Mouse (Mus musculus): ENCODE results near the gene Smoc2.

GRCm38 (mm10) chr17:14262217-14262616, 17.1 kb upstream of the Smoc2 start:
- no peak for TF ChIP-seq ZKSCAN1 (IDR thresholded peaks at IDR 0.05; ENCODE audit: borderline replicate concordance, low read depth, low read length)
- no peak for TF ChIP-seq POLR2A (IDR thresholded peaks at IDR 0.05; ENCODE audit: low read depth, low read length)
- no peak for TF ChIP-seq CTCF (conservative IDR thresholded peaks at IDR 0.05 in 1 of 2, IDR thresholded peaks at IDR 0.05 in 1 of 2; ENCODE audit: low read depth in 2 of 2, low read length in 2 of 2)
- TF ChIP-seq MAFK (IDR thresholded peaks at IDR 0.05; ENCODE audit: insufficient replicate concordance, low read length) = no peak

Measured in CH12.LX (cell line).